Mouse (Mus musculus) ovary, postnatal 10 days (tissue): ENCODE measurements at regions not wholly inside any gene's neighbourhood (a gene's known extent, or its start where the extent isn't known, plus 50 kb on each side); places are given as distances from the start of the nearest gene placed in this dataset.
A peak's percentile ranks its signal among the peaks of the same experiment; 100 is the strongest.

Experiments used
- DNase-seq: peaks from one replicate; pipeline ENCODE4 v3.0.0; 2022; ENCODE audit warnings: low spot score

DNA sequence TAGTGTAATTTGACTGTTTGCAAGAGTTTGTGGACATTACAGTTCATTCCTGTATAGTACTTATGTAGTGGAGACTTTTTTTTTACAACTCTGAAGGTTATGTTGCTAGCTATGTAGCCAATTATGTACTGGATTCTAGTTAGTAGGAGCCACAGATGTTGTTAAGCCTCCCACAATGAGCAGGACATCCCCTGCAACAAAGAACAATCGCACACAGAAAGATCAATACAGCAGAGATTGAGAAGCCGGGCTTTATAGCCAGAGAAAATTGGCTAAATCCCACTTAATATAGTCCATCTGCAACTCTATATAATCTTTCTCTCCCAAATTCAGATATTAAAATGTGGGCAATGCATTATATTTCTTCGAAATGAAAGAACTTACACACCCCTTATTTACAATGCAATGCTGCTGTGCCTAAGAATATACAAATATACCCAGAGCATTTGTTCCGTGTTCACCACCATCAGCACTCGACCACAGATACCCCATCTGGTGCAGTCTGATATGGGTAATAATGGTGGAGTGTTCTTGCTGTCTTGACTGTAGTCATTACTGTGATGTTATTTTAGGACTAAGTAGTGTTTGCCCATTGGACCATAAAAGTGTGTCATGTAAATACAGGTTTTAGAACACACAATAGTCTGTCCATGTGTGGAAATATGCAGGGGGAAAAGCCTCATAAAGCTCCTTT is 1351.9 kb upstream of the Zeb2 start:
- DNase-seq: no peak

GRCm38 (mm10) chr2:46465389-46465788 is 1348.2 kb upstream of the Zeb2 start:
- DNase-seq: no peak

DNA sequence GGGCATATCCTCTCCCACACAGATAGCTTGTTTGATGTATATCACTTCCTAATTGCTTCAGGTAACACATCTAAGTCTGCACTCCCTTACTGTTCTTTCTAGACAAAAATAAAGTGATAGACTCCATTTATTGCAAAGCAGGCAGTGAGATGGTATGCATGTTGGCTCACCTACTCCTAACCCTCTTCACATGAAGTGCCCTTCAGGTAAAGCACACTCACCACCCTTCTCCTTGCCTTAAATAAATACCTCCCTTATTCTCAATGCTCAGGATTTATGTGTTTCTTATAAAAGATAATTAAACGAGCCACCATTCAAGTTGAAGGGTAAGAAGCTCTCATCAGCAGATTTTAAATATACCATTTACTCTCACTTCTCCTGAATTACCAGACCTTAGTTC is 1347.7 kb upstream of the Zeb2 start:
- DNase-seq: no peak

DNA sequence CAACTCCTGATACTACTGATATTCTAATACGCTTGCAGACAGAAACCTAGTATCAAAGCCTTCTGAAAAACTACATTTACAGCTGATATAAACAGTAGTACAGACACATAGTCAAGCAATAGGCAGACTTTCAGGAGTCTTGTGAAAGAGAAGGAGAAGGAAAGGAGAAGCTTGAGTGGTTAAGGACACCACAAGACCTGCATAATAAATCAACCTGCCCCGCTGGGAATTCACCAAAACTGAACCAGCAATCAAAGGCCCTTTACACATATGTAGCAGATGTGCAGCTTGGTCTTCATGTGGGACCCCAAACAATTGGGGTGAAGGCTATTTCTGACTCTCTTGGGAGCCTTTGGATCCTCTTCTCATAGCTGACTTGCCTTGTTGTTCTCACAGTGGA is 1345.5 kb upstream of the Zeb2 start:
- DNase-seq: no peak

DNA sequence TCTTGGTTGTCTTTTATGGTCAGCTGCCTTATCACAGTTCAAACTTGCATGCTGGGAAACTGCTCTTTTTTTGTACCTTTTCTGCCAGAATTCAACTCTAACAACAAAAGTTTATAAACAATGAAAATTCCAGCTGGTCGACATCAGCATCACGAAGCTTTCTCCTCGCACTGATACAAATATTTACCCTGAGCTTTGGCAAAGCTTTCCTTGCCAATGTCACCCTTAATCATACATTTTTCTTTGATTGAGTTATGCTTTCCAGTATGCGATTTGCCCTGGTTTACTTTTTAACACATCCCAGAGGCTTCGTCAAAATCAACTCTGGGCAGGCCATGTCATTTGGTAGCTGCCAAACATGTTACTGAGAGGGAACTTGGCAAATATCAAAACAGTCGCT is 1333.5 kb upstream of the Zeb2 start:
- no peak for DNase-seq

- no peak for DNase-seq
Measured at GRCm38 (mm10) chr2:46445306-46445705, 1328.1 kb upstream of the Zeb2 start.

DNA sequence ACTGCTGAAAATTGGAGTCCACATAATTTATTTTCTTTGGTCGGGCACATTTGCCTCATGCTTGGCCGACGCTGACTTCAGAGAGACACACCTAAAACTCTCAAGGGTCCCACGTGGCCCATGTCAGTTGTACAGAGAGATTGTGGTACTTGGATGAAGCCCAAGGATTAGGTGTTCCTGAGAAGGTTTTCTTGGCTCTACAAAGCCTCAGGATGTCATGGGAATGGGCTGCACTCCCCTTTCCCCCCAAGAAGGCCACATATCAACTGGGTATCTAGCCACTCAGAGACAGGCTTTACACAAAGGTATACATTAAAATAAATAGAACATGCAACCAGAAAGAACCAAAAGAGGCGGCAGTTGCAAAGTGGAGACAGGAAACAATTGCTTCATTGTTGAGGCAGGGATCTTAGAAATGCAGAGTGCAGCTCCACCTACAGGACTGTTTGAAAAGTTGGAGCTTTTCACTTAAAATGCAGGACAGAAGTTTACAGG is 1326.5 kb upstream of the Zeb2 start:
- no peak for DNase-seq

GRCm38 (mm10) chr2:46443061-46443685 is 1326.0 kb upstream of the Zeb2 start:
- DNase-seq: peak; percentile 23

DNA sequence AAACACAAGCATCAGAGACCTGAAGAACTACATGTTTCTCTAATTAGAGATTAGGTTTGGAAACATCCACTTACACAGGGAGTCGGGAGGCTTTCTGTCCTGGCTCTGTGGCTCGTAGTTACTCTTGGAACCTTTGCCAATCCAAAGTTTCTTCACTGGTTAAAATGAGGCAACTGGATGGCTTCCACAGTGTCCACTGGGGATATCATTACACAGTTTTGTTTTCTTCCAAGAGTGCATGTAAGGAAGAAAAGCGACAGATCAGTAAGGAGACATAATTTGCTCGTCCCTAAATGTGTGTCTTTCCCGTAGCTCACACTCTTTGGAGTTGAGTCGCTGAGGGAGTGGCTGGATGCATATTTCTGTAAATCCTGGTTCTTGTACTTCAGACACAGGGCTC is 1325.4 kb upstream of the Zeb2 start:
- peak; percentile 18 for DNase-seq

DNA sequence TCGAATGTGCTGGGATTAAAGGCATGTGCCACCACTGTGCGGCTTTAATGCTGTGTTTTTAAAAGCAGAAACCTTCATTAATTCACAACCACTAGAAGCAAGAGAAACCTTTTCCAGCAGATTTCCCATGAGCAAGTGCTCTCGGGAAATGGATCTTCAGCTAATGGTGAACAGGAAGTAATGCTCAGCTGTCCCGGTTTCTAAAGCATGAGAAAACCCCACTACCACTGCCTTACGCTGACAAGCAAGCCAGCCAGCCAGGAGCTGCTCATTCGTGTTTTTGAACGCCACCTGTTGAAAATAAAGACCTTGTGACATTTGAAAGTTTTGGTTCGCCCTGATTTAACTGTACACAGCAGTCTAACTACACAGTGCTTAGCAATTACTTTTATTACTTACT is 1324.7 kb upstream of the Zeb2 start:
- DNase-seq: no peak

GRCm38 (mm10) chr2:46441348-46441747 is 1324.2 kb upstream of the Zeb2 start:
- no peak for DNase-seq

DNA sequence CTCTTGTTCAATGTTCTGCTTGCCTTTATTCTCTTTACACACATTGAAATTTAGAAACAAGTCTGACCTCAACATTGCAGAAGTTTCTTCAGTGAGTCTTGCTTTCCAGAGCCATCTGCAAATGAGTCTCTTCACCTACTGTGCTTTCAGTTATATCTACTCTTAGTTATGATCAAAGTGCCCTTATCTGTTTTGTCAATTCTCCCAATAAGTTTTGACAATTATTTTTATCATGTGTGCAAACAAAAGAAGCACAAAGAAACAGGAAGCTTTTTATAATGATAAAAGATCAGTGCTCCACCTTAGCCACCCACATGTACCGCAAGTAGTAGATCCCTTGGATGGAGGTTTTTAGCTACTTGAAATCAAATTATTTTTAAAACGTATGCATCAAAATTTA is 1322.8 kb upstream of the Zeb2 start:
- no peak for DNase-seq

DNA sequence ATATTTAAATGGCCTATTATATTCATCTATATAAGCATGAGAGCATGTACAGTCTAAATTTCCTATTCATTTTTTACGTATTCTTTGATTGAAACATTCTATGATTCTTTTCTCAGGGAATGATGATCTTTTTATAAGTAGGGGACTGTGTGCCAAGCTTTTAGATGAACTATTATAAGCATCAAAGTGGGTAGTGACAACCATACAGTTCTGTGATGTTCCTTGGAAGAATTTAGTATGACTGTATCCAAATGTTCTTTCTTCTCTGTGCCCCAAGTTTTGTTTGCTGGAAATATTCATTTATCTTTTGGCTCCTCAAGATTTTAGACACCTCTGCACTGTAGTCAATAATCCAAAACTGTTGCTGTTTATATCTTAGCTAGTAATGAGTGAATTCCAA is 1301.1 kb upstream of the Zeb2 start:
- DNase-seq: no peak

GRCm38 (mm10) chr2:46402373-46403114 is 1285.3 kb upstream of the Zeb2 start:
- no peak for DNase-seq

DNA sequence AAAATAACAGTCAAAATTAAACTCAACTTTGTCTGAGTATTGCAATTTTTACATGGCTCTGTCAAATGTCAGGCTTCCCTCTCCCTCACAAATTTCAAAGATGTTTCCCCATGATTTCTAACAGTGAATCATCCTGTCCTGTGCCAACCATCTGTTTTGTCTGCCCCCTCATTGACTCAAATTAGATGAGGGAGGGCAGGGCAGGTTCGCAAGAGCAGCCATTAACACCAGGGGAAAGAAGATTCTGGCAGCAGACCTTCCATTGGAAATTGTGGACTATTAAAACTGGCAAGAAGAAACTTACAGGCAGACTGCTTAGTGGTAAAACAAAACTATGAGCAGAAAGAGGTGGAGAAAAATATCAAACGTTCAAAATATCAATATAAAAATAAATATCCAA is 1277.0 kb upstream of the Zeb2 start:
- DNase-seq: no peak

DNA sequence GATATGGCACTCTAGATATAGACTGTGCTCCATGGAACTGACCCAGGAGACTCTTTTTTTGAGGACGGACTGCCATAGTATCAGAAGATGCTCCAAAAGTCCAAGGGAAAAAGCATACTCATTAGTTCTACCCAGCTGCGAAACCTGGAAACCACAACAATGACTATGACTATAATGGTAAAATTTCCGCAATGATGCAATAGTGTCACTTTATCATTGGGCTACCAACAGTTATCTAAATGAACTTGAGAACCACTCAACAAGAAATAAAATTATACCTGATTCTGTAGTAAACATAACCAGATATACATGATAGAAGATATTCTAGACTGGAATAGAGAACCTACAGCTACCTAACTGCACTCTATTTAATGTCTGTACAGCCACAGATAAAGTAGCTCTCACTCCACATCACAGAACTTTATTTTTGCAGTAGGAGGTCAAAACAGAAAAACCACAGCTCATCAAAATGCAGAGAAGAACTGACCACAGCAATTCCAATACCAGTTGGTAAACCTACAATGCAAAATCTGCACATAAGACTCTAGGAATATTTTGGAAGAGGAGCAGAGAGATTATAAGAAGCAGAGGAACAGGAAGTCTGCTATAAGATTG is 1255.8 kb upstream of the Zeb2 start:
- DNase-seq: no peak

- DNase-seq: no peak
Measured at GRCm38 (mm10) chr2:46371755-46372154, 1254.6 kb upstream of the Zeb2 start.

DNA sequence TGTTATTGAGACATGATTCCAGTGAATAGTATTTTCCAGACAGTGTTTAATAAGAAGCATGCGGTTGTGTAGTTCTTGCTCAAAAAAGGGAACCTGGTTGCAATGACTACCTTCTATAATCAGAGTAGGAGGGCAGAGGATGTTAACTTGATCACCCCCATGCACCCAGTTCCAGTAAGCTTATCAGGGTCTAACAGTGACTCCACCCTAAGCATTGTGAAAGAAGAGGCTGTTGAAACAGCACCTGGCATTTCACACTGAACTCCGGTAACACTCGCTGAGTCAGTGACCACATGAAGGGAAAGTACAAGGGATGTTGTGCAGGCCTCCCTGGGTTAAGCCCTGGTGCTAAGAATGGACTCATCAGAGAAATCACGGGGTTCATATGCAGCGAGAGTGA is 1253.8 kb upstream of the Zeb2 start:
- DNase-seq: no peak

DNA sequence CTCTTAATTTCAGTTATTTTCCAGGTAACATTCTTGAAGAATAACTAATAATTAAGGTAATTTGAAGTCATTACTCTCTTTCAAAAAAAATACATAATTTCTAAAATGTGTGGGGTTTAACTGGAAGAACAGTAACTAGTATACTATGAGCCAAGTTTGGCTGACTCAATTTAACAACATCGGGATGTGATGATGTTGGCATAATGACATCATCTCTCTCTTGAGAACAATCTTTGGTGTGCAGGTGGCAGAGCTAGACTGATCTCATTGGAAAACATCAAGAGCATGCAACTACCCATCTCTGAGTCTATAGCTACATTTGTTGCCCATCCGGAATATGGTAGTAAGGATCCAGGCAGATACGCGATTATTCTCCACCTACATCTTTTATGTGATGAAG is 1251.7 kb upstream of the Zeb2 start:
- DNase-seq: no peak

DNA sequence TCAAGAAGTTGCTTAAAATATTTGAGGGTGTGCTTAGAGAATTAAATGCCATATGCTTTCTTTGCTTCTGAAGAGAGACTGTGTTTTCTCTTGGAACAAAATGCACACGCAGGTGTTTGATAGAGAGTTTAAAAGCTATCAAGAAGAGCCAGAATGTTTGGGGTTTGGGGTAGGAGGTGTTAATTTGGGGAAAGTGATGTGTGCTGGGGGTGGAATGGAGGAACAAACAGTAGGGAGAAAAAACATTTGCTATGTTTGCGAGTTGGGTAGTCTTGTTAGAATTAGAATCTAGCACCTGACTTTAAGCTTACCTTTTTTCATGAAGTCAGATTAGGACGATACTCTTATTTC is 1248.9 kb upstream of the Zeb2 start:
- DNase-seq: no peak

DNA sequence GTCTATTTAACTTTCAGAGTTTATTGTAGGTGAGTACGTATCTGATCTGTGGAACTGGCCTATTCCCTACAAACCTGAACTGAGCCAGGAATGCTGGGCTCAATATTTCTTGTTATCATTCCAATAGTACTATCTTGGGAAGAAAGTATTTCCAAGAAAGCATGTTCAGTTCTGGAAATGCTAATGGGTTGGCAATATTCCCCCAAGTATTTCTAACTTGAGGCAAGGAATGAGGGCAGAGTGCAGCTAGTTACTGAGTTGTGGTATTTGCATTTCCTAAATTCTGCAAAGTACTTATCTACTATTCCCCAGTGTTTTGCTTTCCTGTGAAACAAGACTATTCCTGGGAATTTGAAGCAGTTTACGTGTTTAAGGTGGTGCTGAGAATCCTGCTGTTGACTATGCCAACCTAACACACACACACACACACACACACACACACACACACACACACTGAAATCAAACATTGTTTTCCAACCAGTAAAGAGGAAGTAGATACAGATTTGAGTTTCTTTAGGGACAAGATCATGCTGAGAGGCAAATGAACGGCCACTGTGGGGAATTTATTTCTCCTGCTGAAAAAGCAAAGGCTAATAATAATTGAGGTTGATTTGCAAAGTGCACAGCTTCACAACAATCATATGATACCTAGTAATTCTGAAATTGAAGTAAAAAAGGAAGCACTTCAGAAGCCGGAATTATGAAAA is 1248.4 kb upstream of the Zeb2 start:
- no peak for DNase-seq

DNA sequence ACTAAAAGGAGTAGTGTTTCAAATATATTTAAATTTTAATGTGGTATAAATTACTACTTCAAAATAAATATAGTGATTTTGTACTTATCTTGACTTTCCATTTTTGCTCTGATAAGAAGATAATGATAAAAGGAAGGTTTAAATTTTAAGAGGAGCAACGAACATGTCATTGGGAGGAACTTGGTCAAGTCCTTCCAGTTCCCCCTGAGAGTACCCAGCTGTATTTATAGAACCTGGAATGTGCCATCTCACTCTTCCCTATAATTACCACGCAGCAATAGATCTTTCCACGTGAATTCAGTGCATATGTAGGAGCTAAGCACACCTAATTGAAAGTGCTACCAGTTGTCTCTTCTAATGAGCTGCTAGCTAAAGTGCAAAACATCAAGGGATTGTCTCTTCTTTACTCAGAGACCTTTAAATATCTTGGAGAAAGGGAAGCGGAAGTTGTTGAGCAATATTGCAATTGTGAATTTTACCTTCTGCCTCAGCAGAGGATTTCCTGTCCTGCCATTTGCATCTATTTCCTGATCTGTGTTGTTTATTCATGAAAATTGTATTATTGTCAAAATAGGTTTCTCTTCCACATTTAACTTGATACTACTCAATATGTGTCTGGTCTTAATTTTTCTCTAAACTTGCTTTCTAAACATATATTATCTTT is 1243.0 kb upstream of the Zeb2 start:
- DNase-seq: no peak
